Mouse (Mus musculus): ENCODE measurements around the gene Pabpc1l.

GRCm38 (mm10) chr2:164094152-164094551 is 68.9 kb downstream of the Pabpc1l start:
- no peak for TF ChIP-seq CTCF (IDR thresholded peaks at IDR 0.05; ENCODE audit: extremely low read depth, insufficient read length, insufficient replicate concordance, low read depth, low read length)
- TF ChIP-seq POLR2A (IDR thresholded peaks at IDR 0.05; ENCODE audit: low read depth, low read length): no peak

All from small intestine, adult 2 months (tissue).